Mouse (Mus musculus): ENCODE results near the gene Phactr2.
A peak's percentile ranks its signal among the peaks of the same experiment; 100 is the strongest.

Phactr2 gene

GRCm38 (mm10) chr10:13448283-13449045, 25.7 kb downstream of the Phactr2 start:
- DNase-seq (ENCODE audit: low spot score), result no peak

GRCm38 (mm10) chr10:13446791-13447249, 27.4 kb downstream of the Phactr2 start:
- DNase-seq (ENCODE audit: low spot score), result no peak

- no peak for DNase-seq (ENCODE audit: low spot score)
Measured at GRCm38 (mm10) chr10:13444257-13444656, 30.0 kb downstream of the Phactr2 start.

- no peak for DNase-seq (ENCODE audit: low spot score)
Measured at GRCm38 (mm10) chr10:13443647-13444046, 30.6 kb downstream of the Phactr2 start.

- DNase-seq (ENCODE audit: low spot score), result no peak
Measured at GRCm38 (mm10) chr10:13440292-13440691, 33.9 kb downstream of the Phactr2 start.

- no peak for DNase-seq (ENCODE audit: low spot score)
Measured at GRCm38 (mm10) chr10:13438118-13438821, 35.9 kb downstream of the Phactr2 start.

- DNase-seq (ENCODE audit: low spot score), result no peak
Measured at GRCm38 (mm10) chr10:13437011-13437410, 37.2 kb downstream of the Phactr2 start.

GRCm38 (mm10) chr10:13433016-13433415, 41.2 kb downstream of the Phactr2 start:
- no peak for DNase-seq (ENCODE audit: low spot score)

GRCm38 (mm10) chr10:13431641-13432540, 42.3 kb downstream of the Phactr2 start:
- no peak for DNase-seq (ENCODE audit: low spot score)

- peak; percentile 35 for DNase-seq (ENCODE audit: low spot score)
Measured at GRCm38 (mm10) chr10:13429766-13430165, 44.4 kb downstream of the Phactr2 start.

- no peak for DNase-seq (ENCODE audit: low spot score)
Measured at GRCm38 (mm10) chr10:13429240-13429639, 45.0 kb downstream of the Phactr2 start.

GRCm38 (mm10) chr10:13428536-13428935, 45.7 kb downstream of the Phactr2 start:
- DNase-seq (ENCODE audit: low spot score), result no peak

GRCm38 (mm10) chr10:13427599-13427998, 46.6 kb downstream of the Phactr2 start:
- DNase-seq (ENCODE audit: low spot score), result no peak

GRCm38 (mm10) chr10:13425198-13425597, 49.0 kb downstream of the Phactr2 start:
- DNase-seq (ENCODE audit: low spot score), result no peak

GRCm38 (mm10) chr10:13424508-13424907, 49.7 kb downstream of the Phactr2 start:
- DNase-seq (ENCODE audit: low spot score), result no peak

- DNase-seq (ENCODE audit: low spot score), result no peak
Measured at GRCm38 (mm10) chr10:13424015-13424414, 50.2 kb downstream of the Phactr2 start.

GRCm38 (mm10) chr10:13422121-13422520, 52.1 kb downstream of the Phactr2 start:
- no peak for DNase-seq (ENCODE audit: low spot score)

GRCm38 (mm10) chr10:13419246-13419645, 55.0 kb downstream of the Phactr2 start:
- DNase-seq (ENCODE audit: low spot score), result no peak

- no peak for DNase-seq (ENCODE audit: low spot score)
Measured at GRCm38 (mm10) chr10:13415489-13416104, 58.6 kb downstream of the Phactr2 start.

- no peak for DNase-seq (ENCODE audit: low spot score)
Measured at GRCm38 (mm10) chr10:13412202-13412923, 61.8 kb downstream of the Phactr2 start.

- DNase-seq (ENCODE audit: low spot score), result no peak
Measured at GRCm38 (mm10) chr10:13411056-13411455, 63.2 kb downstream of the Phactr2 start.
